Mouse (Mus musculus): ENCODE measurements around the gene Aox4. TPM values are rescaled to one million over a fixed set of nuclear protein-coding genes. Genes with fewer than 3 reads are reported as not detected.

The Aox4 gene
- polyA plus RNA-seq, 1 experiment from 2014 or later: 30.0 TPM

DNA sequence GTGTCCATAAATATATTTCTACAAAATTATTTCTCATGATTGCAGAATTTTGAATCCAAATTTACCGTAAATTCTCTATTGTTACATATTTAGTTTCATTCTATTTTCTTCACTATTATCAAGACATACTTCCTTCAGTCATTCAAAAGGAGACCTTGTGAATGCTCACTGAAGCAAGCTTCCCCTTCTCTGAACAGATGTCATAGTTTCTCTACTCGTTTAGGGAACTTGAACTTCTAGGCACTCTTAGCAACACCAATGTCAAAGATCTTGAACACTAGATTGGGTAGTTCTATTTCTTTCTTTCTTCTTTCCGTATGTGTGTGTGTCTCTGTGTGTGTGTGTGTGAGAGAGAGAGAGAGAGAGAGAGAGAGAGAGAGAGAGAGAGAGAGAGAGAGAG is 34.3 kb downstream of the Aox4 start:
- H3K9me3 ChIP-seq (replicated peaks): no peaks in the 10 kb centered on the region
- H3K36me3 ChIP-seq: no peaks in the 10 kb centered on the region
- no peak for ATAC-seq (ENCODE audit: insufficient number of reproducible peaks, low FRiP score, low TSS enrichment, low read depth)
- no peaks in the 10 kb centered on the region for H3K4me1 ChIP-seq
- H3K27me3 ChIP-seq: no peaks in the 10 kb centered on the region
- no peak overlapping the region for H3K9ac ChIP-seq
- no peak overlapping the region for H3K27ac ChIP-seq (replicated peaks)
- H3K4me2 ChIP-seq (replicated peaks): no peak overlapping the region
- 73% methylated on average over 3 of the region's 3 CpGs for WGBS
- no peak overlapping the region for H3K4me3 ChIP-seq (replicated peaks)

DNA sequence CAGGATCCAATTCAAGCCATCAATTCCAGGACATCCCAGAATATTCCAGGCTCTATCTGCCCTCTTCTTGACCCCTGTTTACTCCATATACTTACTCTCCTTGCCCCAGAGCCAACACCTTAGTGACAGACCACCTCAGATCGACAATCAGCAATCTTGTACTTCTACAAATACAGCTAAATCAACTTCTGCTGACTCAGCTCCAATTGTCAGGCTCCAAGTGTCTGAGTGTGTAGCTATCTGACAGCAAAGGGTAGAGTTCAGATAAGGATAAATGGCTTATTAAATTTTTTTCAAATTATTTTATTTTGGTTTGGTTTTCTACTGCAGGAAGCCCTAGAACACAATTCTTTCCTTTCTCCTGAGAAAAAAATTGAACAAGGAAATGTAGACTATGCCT is 38.3 kb downstream of the Aox4 start:
- WGBS: 57% methylated on average over 1 of the region's 1 CpGs
- H3K9ac ChIP-seq: no peak overlapping the region
- ATAC-seq (ENCODE audit: insufficient number of reproducible peaks, low FRiP score, low TSS enrichment, low read depth): no peak
- no peaks in the 10 kb centered on the region for H3K36me3 ChIP-seq
- H3K4me2 ChIP-seq (replicated peaks): no peak overlapping the region
- no peaks in the 10 kb centered on the region for H3K27me3 ChIP-seq
- no peak overlapping the region for H3K27ac ChIP-seq (replicated peaks)
- H3K4me3 ChIP-seq (replicated peaks): no peak overlapping the region
- no peaks in the 10 kb centered on the region for H3K9me3 ChIP-seq (replicated peaks)
- no peaks in the 10 kb centered on the region for H3K4me1 ChIP-seq

DNA sequence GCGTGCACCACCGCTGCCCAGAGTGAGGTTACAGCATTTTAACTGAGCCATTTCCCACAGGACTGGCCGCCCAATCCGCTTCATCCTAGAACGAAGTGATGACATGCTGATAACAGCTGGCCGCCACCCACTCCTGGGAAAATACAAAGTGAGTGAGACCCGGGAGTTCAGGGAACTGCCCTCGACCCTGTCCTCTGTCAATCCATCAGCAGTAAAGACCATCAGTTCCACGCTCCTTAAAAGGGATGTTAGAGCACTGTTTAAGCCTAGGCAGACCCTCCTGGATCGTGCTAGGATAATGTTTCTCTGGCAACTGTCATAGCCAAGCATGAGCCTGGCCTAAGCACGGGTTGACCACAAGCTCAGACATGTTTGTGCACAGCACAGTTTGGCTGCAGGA is 43.3 kb downstream of the Aox4 start:
- no peaks in the 10 kb centered on the region for H3K4me1 ChIP-seq
- H3K4me2 ChIP-seq (replicated peaks): no peak overlapping the region
- H3K27me3 ChIP-seq: no peaks in the 10 kb centered on the region
- no peak for ATAC-seq (ENCODE audit: insufficient number of reproducible peaks, low FRiP score, low TSS enrichment, low read depth)
- WGBS: 58% methylated on average over 11 of the region's 11 CpGs
- H3K4me3 ChIP-seq (replicated peaks): no peak overlapping the region
- H3K27ac ChIP-seq (replicated peaks): no peak overlapping the region
- no peaks in the 10 kb centered on the region for H3K9me3 ChIP-seq (replicated peaks)
- H3K36me3 ChIP-seq: no peaks in the 10 kb centered on the region
- no peak overlapping the region for H3K9ac ChIP-seq

GRCm38 (mm10) chr1:58257195-58257991 is 47.2 kb downstream of the Aox4 start:
- Histone ChIP-seq H3K9me3 (replicated peaks) (no peaks in the 10 kb centered on the region), H3K27me3 (no peaks in the 10 kb centered on the region), H3K36me3 (no peaks in the 10 kb centered on the region), H3K4me1 (no peaks in the 10 kb centered on the region; the same call in 1 of the 2 replicates), H3K4me2 (replicated peaks) (no peak overlapping the region), H3K4me3 (replicated peaks) (no peak overlapping the region), H3K27ac (replicated peaks) (no peak overlapping the region), H3K9ac (no peak overlapping the region)
- ATAC-seq (ENCODE audit: insufficient number of reproducible peaks, low FRiP score, low TSS enrichment, low read depth): no peak
- WGBS: 65% methylated on average over 10 of the region's 10 CpGs

- Histone ChIP-seq H3K27me3 (no peaks in the 10 kb centered on the region), H3K4me3 (replicated peaks) (no peak overlapping the region), H3K9ac (no peak overlapping the region), H3K36me3 (no peaks in the 10 kb centered on the region), H3K27ac (replicated peaks) (no peak overlapping the region), H3K4me1 (no peaks in the 10 kb centered on the region; the same call in 1 of the 2 replicates), H3K4me2 (replicated peaks) (no peak overlapping the region), H3K9me3 (replicated peaks) (no peaks in the 10 kb centered on the region)
- ATAC-seq (ENCODE audit: insufficient number of reproducible peaks, low FRiP score, low TSS enrichment, low read depth): no peak
- 69% methylated on average over 3 of the region's 3 CpGs for WGBS
These were observed 50.1 kb downstream of the Aox4 start for GRCm38 (mm10) chr1:58260311-58260710.

- no peak for ATAC-seq (ENCODE audit: insufficient number of reproducible peaks, low FRiP score, low TSS enrichment, low read depth)
- Histone ChIP-seq H3K36me3 (no peaks in the 10 kb centered on the region), H3K27me3 (no peaks in the 10 kb centered on the region), H3K27ac (replicated peaks) (no peak overlapping the region), H3K9ac (no peak overlapping the region), H3K4me2 (replicated peaks) (no peak overlapping the region), H3K9me3 (replicated peaks) (no peaks in the 10 kb centered on the region), H3K4me1 (no peaks in the 10 kb centered on the region), H3K4me3 (replicated peaks) (no peak overlapping the region)
- WGBS: 81% methylated on average over 2 of the region's 2 CpGs
These were observed 58.0 kb downstream of the Aox4 start for GRCm38 (mm10) chr1:58268231-58268630.

DNA sequence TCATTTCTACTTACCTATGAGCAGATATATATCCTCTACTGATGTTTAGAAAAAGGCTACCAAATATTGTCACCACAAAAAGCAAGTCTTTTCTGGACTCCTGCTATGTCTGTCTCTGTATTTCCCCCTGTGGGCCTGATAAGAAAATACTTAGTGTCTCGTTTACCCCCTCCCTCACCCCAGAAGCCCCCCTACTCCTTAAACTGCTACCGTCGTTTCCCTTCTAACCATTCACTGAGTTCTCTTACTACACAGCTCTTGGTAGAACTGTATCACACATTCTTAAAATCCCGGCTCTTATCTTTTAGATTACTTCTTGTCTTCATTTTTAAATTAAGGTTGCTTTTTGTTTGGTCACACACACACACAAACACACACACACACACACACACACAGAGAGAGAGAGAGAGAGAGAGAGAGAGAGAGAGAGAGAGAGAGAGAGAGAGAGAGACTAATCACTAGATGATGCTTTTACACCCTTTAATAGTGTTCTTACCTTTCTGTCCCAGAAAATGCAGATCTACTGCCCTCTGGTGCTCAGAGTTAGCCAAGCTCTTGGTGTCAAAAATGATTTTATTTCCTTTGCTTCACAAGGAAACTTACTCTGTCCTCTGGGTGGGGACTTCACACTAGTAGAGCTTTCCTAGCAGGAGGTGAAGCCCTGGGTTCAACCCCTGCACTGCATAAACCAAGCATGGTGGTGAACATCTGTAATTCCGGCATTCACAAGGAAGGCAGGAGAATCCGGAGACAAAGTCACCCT is 60.8 kb downstream of the Aox4 start:
- no peak overlapping the region for H3K27ac ChIP-seq (replicated peaks)
- 62% methylated on average over 6 of the region's 6 CpGs for WGBS
- no peak for ATAC-seq (ENCODE audit: insufficient number of reproducible peaks, low FRiP score, low TSS enrichment, low read depth)
- H3K9me3 ChIP-seq (replicated peaks): no peaks in the 10 kb centered on the region
- H3K27me3 ChIP-seq: no peaks in the 10 kb centered on the region
- H3K9ac ChIP-seq: no peak overlapping the region
- H3K4me2 ChIP-seq (replicated peaks): no peak overlapping the region
- H3K4me1 ChIP-seq: no peaks in the 10 kb centered on the region
- no peaks in the 10 kb centered on the region for H3K36me3 ChIP-seq
- no peak overlapping the region for H3K4me3 ChIP-seq (replicated peaks)

DNA sequence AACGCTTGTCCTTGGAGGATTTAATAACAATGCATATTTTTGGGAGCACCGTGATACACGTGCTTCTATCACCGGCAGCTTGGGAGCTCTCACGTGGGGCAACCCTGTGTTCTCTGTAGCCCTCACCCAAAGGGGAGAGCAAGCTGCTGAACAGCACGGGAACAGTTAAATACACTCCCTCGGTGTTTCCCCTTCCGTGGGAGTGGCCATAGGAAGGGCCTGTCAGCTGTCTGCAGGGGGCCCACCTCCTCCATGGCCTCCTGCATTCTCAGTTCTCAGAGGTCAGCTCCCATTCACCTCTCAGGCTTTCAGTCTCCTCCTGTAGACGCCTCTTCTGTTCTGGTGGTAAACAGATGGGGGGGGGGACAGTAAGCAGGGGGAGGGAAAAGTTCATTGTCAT is 65.7 kb downstream of the Aox4 start:
- H3K9ac ChIP-seq: no peak overlapping the region
- no peak overlapping the region for H3K27ac ChIP-seq (replicated peaks)
- no peaks in the 10 kb centered on the region for H3K9me3 ChIP-seq (replicated peaks)
- H3K4me1 ChIP-seq: peaks cover 11% of the 10 kb centered on the region
- no peaks in the 10 kb centered on the region for H3K27me3 ChIP-seq
- WGBS: 25% methylated on average over 9 of the region's 9 CpGs
- H3K4me3 ChIP-seq (replicated peaks): no peak overlapping the region
- no peaks in the 10 kb centered on the region for H3K36me3 ChIP-seq
- no peak overlapping the region for H3K4me2 ChIP-seq (replicated peaks)
- ATAC-seq (ENCODE audit: insufficient number of reproducible peaks, low FRiP score, low TSS enrichment, low read depth): 0 out of 2 replicates have a peak, but pooled peaks have one; percentile 15

GRCm38 (mm10) chr1:58278026-58278425 is 67.8 kb downstream of the Aox4 start, which contains the start of gene Aox2:
Gene Aox2 (plus strand): TSS chr1:58278326.
- Histone ChIP-seq H3K9me3 (replicated peaks) (no peaks in the 10 kb centered on the region), H3K9ac (no peak within 1 kb of the TSS), H3K36me3 (no peaks in the 10 kb centered on the region), H3K4me2 (replicated peaks) (no peak within 1 kb of the TSS), H3K27ac (replicated peaks) (no peak within 1 kb of the TSS), H3K27me3 (no peaks in the 10 kb centered on the region), H3K4me1 (peaks cover 14% of the 10 kb centered on the region), H3K4me3 (replicated peaks) (no peak within 1 kb of the TSS)
- no peak for ATAC-seq (ENCODE audit: insufficient number of reproducible peaks, low FRiP score, low TSS enrichment, low read depth)
- WGBS: 63% methylated on average over 5 of the region's 5 CpGs

GRCm38 (mm10) chr1:58278513-58278912 is 68.3 kb downstream of the Aox4 start:
- ATAC-seq (ENCODE audit: insufficient number of reproducible peaks, low FRiP score, low TSS enrichment, low read depth): no peak
- no peaks in the 10 kb centered on the region for H3K9me3 ChIP-seq (replicated peaks)
- H3K27me3 ChIP-seq: no peaks in the 10 kb centered on the region
- no peak overlapping the region for H3K27ac ChIP-seq (replicated peaks)
- H3K4me1 ChIP-seq: peaks cover 14% of the 10 kb centered on the region
- H3K36me3 ChIP-seq: no peaks in the 10 kb centered on the region
- no peak overlapping the region for H3K4me3 ChIP-seq (replicated peaks)
- H3K9ac ChIP-seq: no peak overlapping the region
- 40% methylated on average over 7 of the region's 7 CpGs for WGBS
- H3K4me2 ChIP-seq (replicated peaks): no peak overlapping the region

GRCm38 (mm10) chr1:58280381-58280780 is 70.2 kb downstream of the Aox4 start:
- 87% methylated on average over 4 of the region's 4 CpGs for WGBS
- no peaks in the 10 kb centered on the region for H3K36me3 ChIP-seq
- ATAC-seq (ENCODE audit: insufficient number of reproducible peaks, low FRiP score, low TSS enrichment, low read depth): no peak
- no peak overlapping the region for H3K4me3 ChIP-seq (replicated peaks)
- H3K9ac ChIP-seq: no peak overlapping the region
- peaks cover 14% of the 10 kb centered on the region for H3K4me1 ChIP-seq
- H3K9me3 ChIP-seq (replicated peaks): no peaks in the 10 kb centered on the region
- no peak overlapping the region for H3K27ac ChIP-seq (replicated peaks)
- H3K27me3 ChIP-seq: no peaks in the 10 kb centered on the region
- H3K4me2 ChIP-seq (replicated peaks): no peak overlapping the region

Measured in embryonic facial prominence, embryonic 15.5 days (tissue).